Mouse (Mus musculus) c-Kit-positive CD71-negative TER-119-negative erythroid progenitor cells, embryonic 14.5 days (primary cell): Measurements from ENCODE around the gene Efs.
A peak's percentile ranks its signal among the peaks of the same experiment; 100 is the strongest.

Experiments used
- DNase-seq: peaks from one replicate; pipeline ENCODE4 v3.0.0-alpha.2; 2013; ENCODE audit warnings: low read depth

Gene Efs

DNA sequence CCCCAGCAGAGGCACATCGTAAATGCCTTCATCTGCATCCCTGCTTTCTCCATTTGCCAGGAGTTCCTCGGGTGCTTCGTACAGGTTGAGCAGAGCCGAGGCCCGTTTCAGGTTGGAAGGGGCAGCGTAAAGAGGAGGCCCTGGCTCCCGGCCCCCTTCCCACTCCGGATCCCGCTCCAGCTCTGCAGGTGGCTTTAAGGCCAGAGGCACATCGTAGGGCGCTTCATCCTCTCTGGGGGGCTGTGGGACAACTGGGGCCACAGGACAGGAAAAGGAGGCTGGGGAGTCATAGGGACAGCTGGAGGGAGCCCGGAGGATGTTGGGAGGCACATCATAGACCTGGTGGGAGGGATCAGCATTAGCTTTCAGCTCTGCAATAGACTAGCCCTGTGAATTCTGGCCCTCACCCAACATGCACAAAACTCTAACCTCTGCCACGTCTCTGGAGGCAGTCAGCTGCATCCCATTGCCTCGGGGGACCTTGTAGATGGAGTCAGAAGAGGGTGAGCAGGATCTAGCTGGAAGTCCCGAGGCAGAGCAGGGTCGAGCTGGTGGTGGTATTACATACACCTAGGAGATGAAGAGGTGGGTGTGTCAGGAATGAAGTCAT, 5.7 kb downstream of the Efs start:
- DNase-seq = no peak

DNA sequence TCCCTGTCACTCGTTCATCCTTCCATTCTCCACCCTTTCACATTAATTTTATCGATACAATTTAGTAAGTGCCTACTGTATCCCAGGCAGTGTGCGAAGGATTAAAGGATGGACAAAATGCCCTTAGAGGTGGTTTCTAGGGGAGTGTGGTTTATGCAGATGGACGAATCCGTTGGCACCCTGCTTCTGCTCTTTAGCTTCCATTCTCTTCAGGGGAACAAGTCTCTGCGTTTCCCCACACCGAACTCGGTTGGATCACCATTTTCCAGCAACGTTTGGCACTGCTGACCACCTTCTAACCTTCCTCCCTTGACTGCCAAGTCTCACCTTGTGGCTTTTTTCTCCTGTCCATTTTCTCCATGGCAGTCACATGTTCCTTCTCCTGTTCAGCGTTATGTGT, 12.6 kb downstream of the Efs start:
- no peak for DNase-seq

DNA sequence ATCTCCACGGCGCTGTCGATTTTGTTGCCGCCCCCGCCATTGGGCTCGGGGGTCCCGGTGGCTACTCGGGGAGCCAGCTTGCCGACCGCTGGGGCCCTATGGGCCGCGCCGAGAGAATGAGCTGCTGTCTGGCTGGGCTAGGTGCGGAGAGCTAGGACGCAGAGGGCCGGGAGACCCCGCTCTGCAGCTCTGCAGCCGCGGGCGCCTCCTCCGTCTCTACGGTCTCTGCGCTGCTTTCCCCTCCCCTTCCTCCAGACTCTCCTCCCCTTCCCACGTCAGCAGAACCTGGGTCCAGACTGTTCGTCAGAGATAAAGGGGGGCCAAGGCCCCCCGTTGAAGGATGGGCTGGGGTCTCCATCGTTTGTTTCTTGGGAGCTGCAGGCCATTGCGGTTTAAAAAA, 13.0 kb downstream of the Efs start, which contains the start of gene Slc22a17:
TSS of gene Slc22a17 (minus strand) at position 247 of the 400 bp plus-strand sequence.
- no peak for DNase-seq

- no peak for DNase-seq
These were observed 13.6 kb downstream of the Efs start for GRCm38 (mm10) chr14:54912109-54912850.

DNA sequence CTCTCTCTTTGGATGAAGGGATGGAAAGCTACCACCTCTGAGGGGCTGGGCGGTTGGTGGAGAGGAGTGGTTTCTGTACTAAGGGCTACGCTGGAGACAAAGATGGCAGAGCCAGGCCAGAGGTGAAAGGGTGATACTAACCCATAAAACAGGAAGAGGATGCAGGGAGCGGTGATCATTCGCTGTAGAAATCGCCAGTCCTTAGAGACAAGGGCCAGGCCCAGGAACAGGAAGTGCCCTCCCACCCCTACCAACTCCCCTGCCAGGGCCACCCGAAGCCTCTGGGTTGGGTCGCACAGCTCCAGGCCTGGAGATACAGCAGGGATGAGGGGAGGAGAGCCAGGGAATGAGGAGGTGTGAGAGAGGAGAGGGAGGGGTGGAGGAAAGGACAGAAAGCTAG, 17.2 kb downstream of the Efs start:
- no peak for DNase-seq

DNA sequence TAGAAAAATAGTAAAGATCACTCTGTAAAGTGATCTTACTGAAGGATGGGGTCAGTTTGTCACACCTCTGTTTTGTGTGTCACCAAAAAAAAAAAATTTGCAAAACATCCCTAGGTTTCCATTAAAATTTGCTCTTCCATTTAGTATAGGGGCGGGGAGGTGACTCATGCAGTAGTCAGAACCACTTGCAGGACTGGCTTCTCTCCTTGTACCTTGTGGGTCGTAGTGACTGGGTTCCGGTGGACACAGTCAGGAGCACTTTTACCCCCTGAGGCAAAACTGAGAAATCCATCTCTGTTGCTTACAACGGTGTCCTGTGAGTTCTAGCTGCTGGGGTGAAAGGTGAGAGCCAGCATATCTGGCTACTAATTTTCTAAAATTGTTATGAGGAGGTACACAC, 22.3 kb downstream of the Efs start:
- DNase-seq = no peak

DNA sequence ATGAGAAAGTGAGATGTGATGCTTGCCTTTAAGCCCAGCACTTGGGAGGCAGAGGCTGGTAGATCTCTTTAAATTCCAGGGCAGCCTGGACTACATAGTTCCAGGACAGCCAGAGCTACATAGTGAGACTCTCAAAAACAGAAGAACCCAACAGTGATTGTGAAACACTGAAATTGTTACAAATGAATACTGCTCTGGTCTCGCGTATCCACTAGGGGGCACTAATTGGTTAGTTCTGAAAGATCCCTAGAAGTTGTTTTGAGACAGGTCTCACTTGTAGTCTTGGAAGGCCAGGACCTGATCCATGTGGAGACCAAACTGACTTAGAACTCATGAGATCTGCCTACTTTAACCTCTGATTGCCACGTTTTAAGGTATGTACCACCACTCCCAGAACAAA, 25.5 kb downstream of the Efs start:
- DNase-seq = no peak

GRCm38 (mm10) chr14:54897445-54897844, 28.5 kb downstream of the Efs start:
- no peak for DNase-seq

DNA sequence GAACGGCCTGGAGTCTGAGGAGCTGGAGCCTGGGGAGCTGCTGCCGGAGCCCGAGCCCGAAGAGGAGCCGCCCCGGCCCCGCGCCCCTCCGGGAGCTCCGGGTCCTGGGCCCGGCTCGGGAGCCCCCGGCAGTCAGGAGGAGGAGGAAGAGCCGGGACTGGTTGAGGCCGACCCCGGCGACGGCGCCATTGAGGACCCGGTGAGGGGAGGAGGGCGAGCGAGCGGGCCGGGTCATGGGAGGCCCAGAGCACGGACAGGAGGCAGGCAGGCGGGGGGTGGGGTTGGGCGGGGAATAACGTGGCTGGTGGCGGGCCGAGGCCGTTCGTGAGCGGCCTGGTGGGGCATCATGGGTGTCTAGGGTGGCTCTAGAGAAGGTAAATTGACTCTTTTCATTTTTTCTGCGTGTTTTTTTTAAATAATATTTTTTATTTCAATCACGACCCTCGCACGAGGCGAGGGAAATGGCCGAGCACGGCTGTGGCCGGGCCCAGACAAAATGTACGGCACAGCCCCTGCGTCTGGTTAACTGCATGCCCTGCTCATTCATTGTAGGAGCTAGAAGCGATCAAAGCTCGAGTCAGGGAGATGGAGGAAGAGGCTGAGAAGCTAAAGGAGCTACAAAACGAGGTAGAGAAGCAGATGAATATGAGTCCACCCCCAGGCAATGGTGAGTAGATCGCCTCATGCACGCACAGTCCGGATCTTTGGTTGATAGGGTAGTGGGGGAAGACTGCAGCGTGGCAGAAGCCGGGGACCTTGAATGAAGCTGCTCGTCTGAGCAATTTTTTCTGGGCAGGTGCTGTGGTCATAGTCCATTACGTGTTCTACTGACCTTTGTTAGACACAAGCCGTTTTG, 31.4 kb downstream of the Efs start:
- no peak for DNase-seq

- DNase-seq = peak; percentile 98
These were observed 32.2 kb downstream of the Efs start for GRCm38 (mm10) chr14:54893651-54894181.

- DNase-seq = no peak
These were observed 33.7 kb downstream of the Efs start, which contains the start of gene Pabpn1 for GRCm38 (mm10) chr14:54892200-54892599. Gene Pabpn1, plus strand, starts transcription at chr14:54892500.

DNA sequence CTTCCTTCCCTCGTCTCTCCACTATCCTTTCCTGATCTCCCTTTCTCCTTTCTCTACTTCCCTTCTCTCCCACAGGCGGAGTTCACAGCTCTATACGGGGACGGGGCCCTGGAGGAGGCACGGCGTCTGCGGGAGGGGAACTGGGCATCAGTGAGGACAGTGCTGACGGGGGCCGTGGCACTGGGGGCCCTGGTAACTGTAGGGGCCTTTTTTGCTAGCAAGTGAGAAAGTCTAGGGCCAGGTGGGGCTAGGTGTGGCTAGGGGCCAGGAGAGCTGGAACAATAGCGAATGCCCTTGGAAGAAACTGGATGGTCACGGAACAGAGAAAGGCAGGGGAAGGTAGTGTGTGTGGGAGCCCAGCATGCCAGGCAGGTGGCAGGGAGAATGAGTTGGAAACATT, 40.6 kb downstream of the Efs start:
- DNase-seq = no peak

DNA sequence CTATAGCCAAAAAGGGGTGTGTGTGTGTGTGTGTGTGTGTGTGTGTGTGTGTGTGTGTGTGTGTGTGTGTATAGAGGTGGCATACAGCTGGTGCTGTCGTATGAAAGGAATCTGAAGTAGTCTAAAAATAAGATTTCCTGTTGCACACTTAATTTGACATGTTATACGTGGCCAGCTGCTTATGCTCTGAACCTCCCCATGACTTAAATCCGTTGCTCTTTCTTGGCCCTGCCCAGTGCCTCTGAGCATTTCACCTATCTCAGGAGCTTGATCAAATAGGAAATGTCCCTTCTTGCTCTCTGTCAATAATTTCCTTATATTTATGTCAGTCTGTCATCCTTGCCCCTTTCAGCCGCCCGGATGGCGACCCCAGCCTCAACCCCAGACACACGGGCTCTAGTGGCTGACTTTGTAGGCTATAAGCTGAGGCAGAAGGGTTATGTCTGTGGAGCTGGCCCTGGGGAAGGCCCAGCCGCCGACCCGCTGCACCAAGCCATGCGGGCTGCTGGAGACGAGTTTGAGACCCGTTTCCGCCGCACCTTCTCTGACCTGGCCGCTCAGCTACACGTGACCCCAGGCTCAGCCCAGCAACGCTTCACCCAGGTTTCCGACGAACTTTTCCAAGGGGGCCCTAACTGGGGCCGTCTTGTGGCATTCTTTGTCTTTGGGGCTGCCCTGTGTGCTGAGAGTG, 41.8 kb downstream of the Efs start:
- DNase-seq = no peak

GRCm38 (mm10) chr14:54883154-54884021, 42.5 kb downstream of the Efs start, which contains the start of the genes Bcl2l2 and Gm20521:
Gene Bcl2l2, plus strand, starts transcription at chr14:54883377.
Gene Gm20521, plus strand, starts transcription at chr14:54883441.
- DNase-seq = no peak

DNA sequence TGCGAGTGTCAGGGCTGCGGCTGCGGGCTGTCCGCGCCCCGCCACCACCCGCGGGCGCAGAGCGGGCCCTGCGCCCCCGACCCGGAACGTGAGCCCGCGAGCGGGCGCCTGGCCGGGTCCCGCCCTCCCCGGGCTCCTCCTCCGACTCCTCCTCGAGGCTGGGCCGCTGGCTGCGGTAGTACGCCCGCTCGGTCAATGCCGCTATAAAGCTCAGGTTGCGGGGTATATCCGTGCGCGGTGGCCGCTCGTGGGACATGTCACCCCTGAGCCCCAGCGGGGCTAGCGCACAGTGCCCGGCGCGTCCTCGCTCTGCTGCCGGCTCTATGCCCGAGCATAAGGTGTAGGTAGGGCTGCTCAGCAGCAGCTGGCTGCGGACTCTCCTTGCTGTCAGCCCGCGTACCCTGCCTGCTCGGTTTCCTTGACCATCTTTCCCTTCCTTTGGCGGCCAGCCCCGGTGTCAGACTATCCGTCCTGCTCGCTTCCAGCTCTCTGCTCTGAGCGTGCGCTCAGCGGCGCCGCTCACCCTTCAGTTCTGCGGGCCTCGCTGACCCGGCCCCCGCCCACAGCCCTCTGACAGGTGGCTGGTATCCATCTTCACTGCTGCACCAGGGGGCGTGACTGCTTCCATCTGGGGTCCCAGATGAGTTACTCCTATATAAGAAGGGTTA, 48.7 kb downstream of the Efs start, which contains the start of gene Ppp1r3e:
TSS of gene Ppp1r3e (minus strand) at position 503 of the 668 bp plus-strand sequence.
- no peak for DNase-seq

DNA sequence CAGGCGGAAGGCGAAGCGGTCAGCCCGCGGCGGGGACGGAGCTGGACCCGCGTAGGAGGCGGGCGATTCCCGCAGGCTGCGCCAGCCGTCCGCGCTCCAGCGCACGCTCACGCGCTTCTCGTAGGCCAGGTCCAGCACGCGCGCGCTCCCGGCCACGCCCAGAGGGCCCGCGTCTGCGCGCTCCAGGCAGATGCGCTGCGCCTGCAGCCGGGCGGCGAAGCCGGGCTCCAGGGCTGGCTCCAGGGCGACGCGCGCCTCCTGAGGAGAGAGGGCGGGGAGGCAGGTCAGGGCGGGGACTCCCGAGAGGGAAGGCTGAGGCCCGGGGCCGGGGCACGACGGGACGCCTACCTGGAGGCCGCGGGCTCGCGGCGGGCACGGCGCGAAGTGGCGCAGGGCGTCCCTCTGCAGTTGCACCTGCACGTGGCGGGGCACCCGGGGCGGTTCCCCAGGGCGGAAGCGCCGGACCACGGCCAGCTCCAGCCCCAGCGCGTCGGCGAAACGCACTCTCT, 49.3 kb downstream of the Efs start:
- no peak for DNase-seq

DNA sequence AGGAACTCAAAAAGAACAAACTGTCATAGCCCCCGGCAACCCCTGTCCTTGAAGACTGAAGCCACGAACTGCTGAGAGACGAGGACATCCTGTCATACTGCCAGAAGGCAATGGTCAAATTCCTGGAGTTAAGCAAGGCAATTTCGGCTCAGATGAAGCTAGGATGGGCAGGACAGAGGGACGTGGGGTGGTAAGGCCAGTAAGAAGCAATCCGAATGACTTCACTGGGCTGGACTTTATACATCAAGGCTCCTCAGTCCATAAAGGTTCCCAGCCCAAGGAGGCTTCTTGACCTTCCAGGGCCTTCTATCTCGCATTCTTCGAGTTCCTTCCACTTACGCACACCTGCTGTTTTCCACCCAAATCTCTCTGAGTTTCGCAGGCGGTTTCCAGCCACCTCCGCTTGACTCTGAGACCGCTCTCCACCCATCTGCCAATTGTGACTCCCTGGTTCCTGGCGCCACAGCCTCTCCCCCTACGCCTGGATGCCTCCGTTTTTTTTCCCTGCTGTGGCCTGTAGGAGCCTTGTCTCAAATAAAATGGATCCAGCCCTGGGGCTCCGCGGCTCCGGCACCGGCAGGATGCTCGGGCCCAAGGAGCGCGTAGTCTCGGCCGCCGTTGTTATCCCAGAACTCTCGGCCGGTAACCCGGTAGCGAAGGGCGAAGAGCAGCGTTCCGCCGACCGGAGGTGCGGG, 49.9 kb downstream of the Efs start:
- no peak for DNase-seq

GRCm38 (mm10) chr14:54874165-54874564, 51.8 kb downstream of the Efs start:
- DNase-seq = no peak

- no peak for DNase-seq
These were observed 55.1 kb downstream of the Efs start, which contains the start of gene Homez for GRCm38 (mm10) chr14:54870861-54871260. Gene Homez, minus strand, starts transcription at chr14:54870961.
